Mouse (Mus musculus): Measurements from ENCODE around the gene Atg3.
A peak's percentile ranks its signal among the peaks of the same experiment; 100 is the strongest.

Atg3 gene

GRCm38 (mm10) chr16:45204859-45205670, 46.5 kb downstream of the Atg3 start:
- DNase-seq (ENCODE audit: low spot score in 2 of 2): no peak

GRCm38 (mm10) chr16:45222016-45222415, 63.4 kb downstream of the Atg3 start:
- DNase-seq (ENCODE audit: low spot score in 2 of 2): no peak

- DNase-seq (ENCODE audit: low spot score in 2 of 2): no peak
Observed at GRCm38 (mm10) chr16:45222771-45223170, 64.2 kb downstream of the Atg3 start.

GRCm38 (mm10) chr16:45223648-45224388, 65.2 kb downstream of the Atg3 start, which contains the start of gene Btla:
TSS of gene Btla (plus strand) at chr16:45224315.
- peak; percentile 14 to 41 for DNase-seq (ENCODE audit: low spot score in 2 of 2)

- no peak for DNase-seq (ENCODE audit: low spot score in 2 of 2)
Observed at GRCm38 (mm10) chr16:45224431-45225008, 65.9 kb downstream of the Atg3 start.

GRCm38 (mm10) chr16:45227002-45227401, 68.4 kb downstream of the Atg3 start:
- no peak for DNase-seq (ENCODE audit: low spot score in 2 of 2)

DNA sequence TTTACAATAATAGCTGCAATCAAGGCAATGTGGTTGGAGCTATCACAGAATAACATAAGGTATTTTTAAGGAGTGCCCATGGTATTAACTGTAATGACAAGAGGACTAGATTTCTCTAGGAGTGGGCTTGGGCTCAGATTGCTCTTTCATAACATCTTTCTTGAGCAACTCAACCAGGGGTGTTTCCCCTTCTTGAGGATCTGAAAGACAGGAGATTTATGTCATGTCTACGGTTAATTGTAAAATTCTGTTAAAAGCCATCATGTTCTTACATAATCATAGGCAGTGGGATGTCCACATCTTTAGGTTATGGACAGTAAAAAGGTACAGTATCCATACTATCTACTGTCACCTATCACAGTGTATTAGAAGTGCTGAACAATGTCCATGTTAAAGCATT, 72.7 kb downstream of the Atg3 start:
- DNase-seq (ENCODE audit: low spot score in 2 of 2): no peak

GRCm38 (mm10) chr16:45233007-45233406, 74.4 kb downstream of the Atg3 start:
- no peak for DNase-seq (ENCODE audit: low spot score in 2 of 2)
